Mouse (Mus musculus): ENCODE results near the gene Defb22. TPM values are rescaled to one million over a fixed set of nuclear protein-coding genes. Genes with fewer than 3 reads are reported as not detected.

The Defb22 gene
- not detected in 2 replicates for polyA plus RNA-seq (2012; ENCODE audit: insufficient read depth, low replicate concordance)

DNA sequence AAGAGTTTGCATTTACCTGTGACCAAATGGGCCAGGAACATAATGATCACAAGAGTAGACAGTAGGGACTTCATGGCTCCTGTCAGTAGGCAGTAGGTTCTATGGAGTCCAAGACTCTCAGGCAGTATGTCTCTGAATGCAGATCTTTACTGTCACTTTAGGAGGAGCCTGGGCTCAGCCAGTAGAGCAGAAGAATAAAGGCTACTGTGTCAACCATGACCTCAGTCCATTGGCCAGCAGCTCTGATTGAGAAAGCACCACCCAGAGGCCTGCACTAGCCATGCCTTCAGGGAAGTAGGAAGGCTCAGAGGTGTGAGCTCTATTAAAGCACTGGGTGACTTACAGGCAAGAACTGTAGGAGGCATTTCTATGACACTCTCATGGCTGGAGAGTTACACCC is at the start of gene Defb22:
Defb22 (minus strand) TSS at position 101 of the 400 bp plus-strand sequence.
- TF ChIP-seq FLI1 (IDR thresholded peaks at IDR 0.05; ENCODE audit: low read length) (no peak), GATA1 (IDR thresholded peaks at IDR 0.05; ENCODE audit: borderline replicate concordance, low read length) (no peak)
- Histone ChIP-seq H3K4me1 (peaks cover 11% of the 10 kb centered on the region), H3K36me3 (replicated peaks; ENCODE audit: low read length) (no peaks in the 10 kb centered on the region), H3K27me3 (replicated peaks) (peaks cover 3% of the 10 kb centered on the region), H3K9me3 (peaks cover 5% of the 10 kb centered on the region), H3K4me3 (replicated peaks) (no peak within 1 kb of the TSS)

DNA sequence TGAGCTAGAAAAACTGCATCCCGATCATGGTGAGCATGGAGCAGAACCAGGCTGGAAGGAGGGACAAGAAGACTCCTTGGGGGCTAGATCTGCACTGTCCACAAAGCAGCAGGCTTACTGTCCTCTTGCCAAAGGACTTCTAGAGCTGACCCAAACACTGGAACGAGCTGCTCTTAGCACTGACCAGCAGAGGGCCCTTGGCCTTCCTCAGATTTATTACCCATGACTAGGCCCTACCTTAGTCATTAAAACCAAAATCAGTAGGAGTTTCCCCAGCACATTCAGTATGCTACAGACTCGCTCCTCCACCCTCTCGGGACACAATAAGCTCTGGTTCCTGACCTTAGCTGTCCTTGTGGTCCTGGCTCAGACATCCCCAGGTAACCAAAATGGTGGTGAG is 28.0 kb upstream of the Defb22 start, which contains the start of gene Defb28:
Defb28 (plus strand) TSS at position 275 of the 400 bp plus-strand sequence.
- no peaks in the 10 kb centered on the region for H3K36me3 ChIP-seq (replicated peaks; ENCODE audit: low read length)
- peaks cover 45% of the 10 kb centered on the region for H3K27me3 ChIP-seq (replicated peaks)
- peaks cover 18% of the 10 kb centered on the region for H3K9me3 ChIP-seq
- TF ChIP-seq GATA1 (IDR thresholded peaks at IDR 0.05; ENCODE audit: borderline replicate concordance, low read length) (no peak), FLI1 (IDR thresholded peaks at IDR 0.05; ENCODE audit: low read length) (no peak)
- no peak within 1 kb of the TSS for H3K4me3 ChIP-seq (replicated peaks)
- peaks cover 7% of the 10 kb centered on the region for H3K4me1 ChIP-seq

DNA sequence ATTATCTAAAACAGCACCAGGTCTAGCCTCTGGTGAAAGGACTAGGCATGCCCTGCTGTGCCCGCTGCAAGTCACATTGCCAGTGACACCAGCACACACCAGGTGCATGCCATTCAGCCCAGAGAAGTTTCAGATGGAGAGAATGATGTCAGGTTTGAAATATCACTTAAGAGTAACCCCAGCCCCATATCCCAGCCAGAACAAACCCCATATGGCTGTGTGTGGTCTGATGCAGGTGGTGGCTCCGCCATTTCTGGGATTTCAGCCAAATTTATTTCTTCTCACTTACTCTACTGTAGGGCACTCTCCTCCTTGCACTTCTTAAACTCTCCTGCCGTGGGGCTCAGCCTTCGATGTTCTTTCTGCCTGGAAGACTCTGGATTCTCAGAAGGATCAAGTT is 26.1 kb upstream of the Defb22 start:
- peaks cover 7% of the 10 kb centered on the region for H3K4me1 ChIP-seq
- H3K27me3 ChIP-seq (replicated peaks), result peaks cover 47% of the 10 kb centered on the region
- peaks cover 4% of the 10 kb centered on the region for H3K9me3 ChIP-seq
- TF ChIP-seq GATA1 (IDR thresholded peaks at IDR 0.05; ENCODE audit: borderline replicate concordance, low read length) (no peak), FLI1 (IDR thresholded peaks at IDR 0.05; ENCODE audit: low read length) (no peak)
- no peak overlapping the region for H3K4me3 ChIP-seq (replicated peaks)
- no peaks in the 10 kb centered on the region for H3K36me3 ChIP-seq (replicated peaks; ENCODE audit: low read length)

DNA sequence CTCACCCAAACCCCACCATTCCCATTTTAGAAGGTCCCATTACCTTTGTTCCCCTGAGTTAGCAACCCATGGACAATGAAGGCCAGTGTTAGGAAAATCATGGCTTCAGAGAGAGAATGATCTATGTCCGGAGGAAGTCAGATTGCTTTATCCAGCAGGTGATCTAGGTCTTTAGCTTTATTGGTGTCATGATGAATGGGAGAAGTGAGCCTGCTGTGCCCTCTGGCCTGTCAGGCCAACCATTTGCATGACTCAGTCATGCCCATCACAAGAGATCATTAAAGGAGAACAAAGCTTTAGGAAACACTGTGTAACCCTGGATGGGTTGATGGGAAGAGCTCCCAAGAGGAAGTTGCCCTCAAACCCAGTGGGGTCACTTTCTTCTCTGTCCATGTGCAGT is 21.7 kb upstream of the Defb22 start, which contains the start of gene Defb26:
Defb26 (minus strand) TSS at position 101 of the 400 bp plus-strand sequence.
- H3K27me3 ChIP-seq (replicated peaks), result peaks cover 20% of the 10 kb centered on the region
- peaks cover 3% of the 10 kb centered on the region for H3K4me1 ChIP-seq
- TF ChIP-seq GATA1 (IDR thresholded peaks at IDR 0.05; ENCODE audit: borderline replicate concordance, low read length) (no peak), FLI1 (IDR thresholded peaks at IDR 0.05; ENCODE audit: low read length) (no peak)
- H3K4me3 ChIP-seq (replicated peaks), result no peak within 1 kb of the TSS
- no peaks in the 10 kb centered on the region for H3K9me3 ChIP-seq
- no peaks in the 10 kb centered on the region for H3K36me3 ChIP-seq (replicated peaks; ENCODE audit: low read length)

DNA sequence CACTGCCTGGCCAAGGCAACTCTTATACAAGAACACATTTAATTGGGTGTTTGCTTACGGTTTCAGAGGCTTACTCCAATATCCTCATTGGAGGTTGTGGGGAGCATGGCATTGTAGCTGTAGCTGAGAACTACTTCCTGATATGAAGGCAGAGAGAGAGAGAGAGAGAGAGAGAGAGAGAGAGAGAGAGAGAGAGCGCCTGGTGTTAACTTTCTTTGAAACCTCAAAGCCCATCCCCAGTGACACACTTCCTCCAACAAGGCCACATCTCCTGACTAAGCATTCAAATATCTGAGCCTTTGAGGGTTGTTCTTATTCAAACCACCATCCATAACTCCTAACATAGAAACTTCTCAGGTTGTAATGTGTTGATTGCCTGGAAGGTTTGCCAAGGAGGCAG is 14.0 kb upstream of the Defb22 start:
- H3K9me3 ChIP-seq, result 0 out of 2 replicates have a peak, but pooled peaks cover 2% of the 10 kb centered on the region
- TF ChIP-seq FLI1 (IDR thresholded peaks at IDR 0.05; ENCODE audit: low read length) (no peak), GATA1 (IDR thresholded peaks at IDR 0.05; ENCODE audit: borderline replicate concordance, low read length) (no peak)
- H3K4me1 ChIP-seq, result peaks cover 13% of the 10 kb centered on the region
- H3K4me3 ChIP-seq (replicated peaks), result no peak overlapping the region
- peaks cover 7% of the 10 kb centered on the region for H3K27me3 ChIP-seq (replicated peaks)
- no peaks in the 10 kb centered on the region for H3K36me3 ChIP-seq (replicated peaks; ENCODE audit: low read length)

DNA sequence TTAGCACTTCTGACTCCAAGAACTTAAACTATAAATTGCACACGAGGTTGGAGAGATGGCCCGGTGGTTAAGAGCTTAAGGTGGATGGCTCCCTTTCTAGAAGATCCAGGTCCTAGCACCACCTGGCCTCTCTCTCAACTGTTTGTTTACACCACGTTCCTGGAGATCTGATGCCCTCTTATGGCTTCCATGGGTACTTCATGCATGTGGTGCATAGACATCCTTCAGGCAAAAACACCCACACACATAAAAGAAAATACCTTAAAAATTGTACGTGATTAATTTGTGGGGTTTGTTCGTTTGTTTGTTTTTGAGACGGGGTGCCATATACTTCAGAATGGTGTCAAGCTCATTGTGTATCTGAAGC is 10.9 kb upstream of the Defb22 start:
- Histone ChIP-seq H3K4me3 (replicated peaks) (no peak overlapping the region), H3K36me3 (replicated peaks; ENCODE audit: low read length) (no peaks in the 10 kb centered on the region), H3K9me3 (peaks cover 8% of the 10 kb centered on the region), H3K27me3 (replicated peaks) (peaks cover 7% of the 10 kb centered on the region), H3K4me1 (peaks cover 17% of the 10 kb centered on the region)
- TF ChIP-seq FLI1 (IDR thresholded peaks at IDR 0.05; ENCODE audit: low read length) (no peak), GATA1 (IDR thresholded peaks at IDR 0.05; ENCODE audit: borderline replicate concordance, low read length) (no peak)

DNA sequence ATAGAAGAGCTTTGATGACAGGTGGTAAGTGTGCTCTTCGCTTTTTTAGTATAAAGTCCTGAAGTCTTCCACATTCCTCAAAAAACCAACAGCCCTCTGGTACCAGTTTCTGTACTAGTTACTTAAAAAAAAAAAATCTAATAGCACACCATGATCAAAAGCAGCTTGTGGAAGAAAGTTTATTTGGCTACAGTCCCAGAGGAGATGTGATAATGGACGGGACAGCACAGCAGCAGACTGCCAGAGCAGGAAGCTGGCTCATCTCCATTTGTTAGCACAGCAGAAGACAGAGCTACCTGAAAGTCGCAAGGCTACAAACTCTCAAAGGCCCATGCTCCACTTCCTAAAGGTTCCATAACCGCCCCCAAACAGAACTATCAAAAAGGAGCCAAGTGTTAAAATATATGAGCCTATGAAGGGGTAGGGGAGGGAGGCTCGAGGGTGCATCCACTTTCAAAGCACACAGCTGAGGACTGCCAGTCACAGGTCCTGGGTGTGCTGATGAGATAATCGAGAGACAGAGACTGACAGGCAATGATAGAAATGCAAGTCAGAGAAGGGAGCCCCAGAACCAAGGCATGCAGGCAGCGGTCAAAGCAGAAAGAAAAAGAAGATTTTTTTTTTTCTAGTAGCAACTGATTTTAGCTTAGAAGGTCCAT is 10.4 kb upstream of the Defb22 start:
- no peak overlapping the region for H3K4me3 ChIP-seq (replicated peaks)
- TF ChIP-seq FLI1 (IDR thresholded peaks at IDR 0.05; ENCODE audit: low read length) (no peak), GATA1 (IDR thresholded peaks at IDR 0.05; ENCODE audit: borderline replicate concordance, low read length) (no peak)
- H3K36me3 ChIP-seq (replicated peaks; ENCODE audit: low read length), result no peaks in the 10 kb centered on the region
- H3K9me3 ChIP-seq, result peaks cover 8% of the 10 kb centered on the region
- H3K4me1 ChIP-seq, result peaks cover 18% of the 10 kb centered on the region
- peaks cover 7% of the 10 kb centered on the region for H3K27me3 ChIP-seq (replicated peaks)

DNA sequence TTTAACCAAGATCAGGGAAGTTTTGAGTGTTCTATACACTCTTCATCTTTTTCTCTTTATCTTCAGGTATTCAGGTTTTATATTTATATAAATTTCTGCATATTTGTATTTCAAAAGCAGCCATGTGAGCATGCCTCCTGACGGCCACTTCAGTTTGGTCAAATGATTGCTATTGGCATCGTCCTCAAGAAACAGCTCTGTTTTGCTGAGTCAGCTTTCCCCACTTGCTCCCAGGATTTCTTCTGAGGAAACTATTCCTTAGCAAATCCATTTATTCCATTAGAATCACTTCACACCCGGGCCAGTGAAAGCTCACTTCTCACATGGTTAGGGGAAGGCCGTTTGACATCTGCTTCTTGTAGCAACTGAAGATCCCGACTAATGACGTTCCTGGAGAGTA is 8.1 kb upstream of the Defb22 start:
- no peak for TF ChIP-seq GATA1 (IDR thresholded peaks at IDR 0.05; ENCODE audit: borderline replicate concordance, low read length)
- no peak for TF ChIP-seq FLI1 (IDR thresholded peaks at IDR 0.05; ENCODE audit: low read length)
- Histone ChIP-seq H3K36me3 (replicated peaks; ENCODE audit: low read length) (no peaks in the 10 kb centered on the region), H3K4me1 (peaks cover 12% of the 10 kb centered on the region), H3K9me3 (peaks cover 8% of the 10 kb centered on the region), H3K27me3 (replicated peaks) (peaks cover 7% of the 10 kb centered on the region), H3K4me3 (replicated peaks) (no peak overlapping the region)

DNA sequence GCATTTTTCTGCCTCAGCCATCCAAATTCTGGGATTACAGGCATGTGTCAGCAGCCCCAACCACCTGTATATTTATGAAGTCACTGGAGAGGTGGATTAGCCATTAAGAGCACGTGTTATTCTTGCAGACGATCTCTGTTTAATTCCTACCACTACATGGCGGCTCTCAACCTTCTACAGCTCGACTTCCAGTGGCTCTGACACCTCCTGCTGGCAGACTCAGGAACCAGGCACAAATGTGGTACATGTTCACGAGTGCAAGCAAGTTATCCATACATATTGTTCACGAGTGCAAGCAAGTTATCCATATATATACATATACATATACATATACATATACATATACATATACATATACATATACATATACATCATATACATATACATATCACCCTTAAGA is 3.2 kb upstream of the Defb22 start:
- TF ChIP-seq GATA1 (IDR thresholded peaks at IDR 0.05; ENCODE audit: borderline replicate concordance, low read length) (no peak), FLI1 (IDR thresholded peaks at IDR 0.05; ENCODE audit: low read length) (no peak)
- Histone ChIP-seq H3K27me3 (replicated peaks) (peaks cover 8% of the 10 kb centered on the region), H3K4me3 (replicated peaks) (no peak overlapping the region), H3K4me1 (0 out of 2 replicates have a peak, but pooled peaks cover 5% of the 10 kb centered on the region), H3K36me3 (replicated peaks; ENCODE audit: low read length) (no peaks in the 10 kb centered on the region), H3K9me3 (peaks cover 6% of the 10 kb centered on the region)

DNA sequence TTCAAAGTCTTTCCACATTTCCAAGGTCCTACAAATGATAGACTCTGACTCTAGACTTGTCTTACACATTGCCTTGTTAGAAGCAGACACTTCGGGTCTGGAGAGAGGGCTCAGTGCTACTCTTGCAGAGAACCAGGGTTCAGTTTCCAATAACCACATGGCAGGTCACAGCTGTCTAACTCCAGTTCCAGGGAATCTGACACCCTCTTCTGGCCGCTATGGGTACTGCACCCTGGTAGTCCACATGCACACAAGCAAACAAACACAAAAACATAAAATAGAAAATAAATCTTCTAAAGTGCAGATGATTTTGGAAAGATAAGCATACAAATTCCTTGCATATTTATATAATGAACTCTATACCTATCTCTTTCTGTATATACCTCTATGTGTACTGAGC is 2.9 kb downstream of the Defb22 start:
- no peaks in the 10 kb centered on the region for H3K36me3 ChIP-seq (replicated peaks; ENCODE audit: low read length)
- H3K9me3 ChIP-seq, result peaks cover 16% of the 10 kb centered on the region
- peaks cover 14% of the 10 kb centered on the region for H3K4me1 ChIP-seq
- H3K27me3 ChIP-seq (replicated peaks), result peaks cover 3% of the 10 kb centered on the region
- H3K4me3 ChIP-seq (replicated peaks), result no peak overlapping the region
- TF ChIP-seq GATA1 (IDR thresholded peaks at IDR 0.05; ENCODE audit: borderline replicate concordance, low read length), result no peak
- no peak for TF ChIP-seq FLI1 (IDR thresholded peaks at IDR 0.05; ENCODE audit: low read length)

All from megakaryocyte, embryonic 14.5 days (primary cell).